Mouse (Mus musculus) G1E (cell line): ENCODE results near the gene Nfic.

ENCODE experiments used
- CTCF ChIP-seq: IDR thresholded peaks from 2 replicates; pipeline ENCODE4 v1.5.1; 2012; ENCODE audit warnings: low read depth, low read length, inconsistent platforms, mixed read lengths
- POLR2AphosphoS5 ChIP-seq: IDR thresholded peaks from 2 replicates; pipeline ENCODE4 v1.6.1; 2012; ENCODE audit warnings: low read depth, low read length, inconsistent platforms; ENCODE audit not compliant: insufficient replicate concordance

DNA sequence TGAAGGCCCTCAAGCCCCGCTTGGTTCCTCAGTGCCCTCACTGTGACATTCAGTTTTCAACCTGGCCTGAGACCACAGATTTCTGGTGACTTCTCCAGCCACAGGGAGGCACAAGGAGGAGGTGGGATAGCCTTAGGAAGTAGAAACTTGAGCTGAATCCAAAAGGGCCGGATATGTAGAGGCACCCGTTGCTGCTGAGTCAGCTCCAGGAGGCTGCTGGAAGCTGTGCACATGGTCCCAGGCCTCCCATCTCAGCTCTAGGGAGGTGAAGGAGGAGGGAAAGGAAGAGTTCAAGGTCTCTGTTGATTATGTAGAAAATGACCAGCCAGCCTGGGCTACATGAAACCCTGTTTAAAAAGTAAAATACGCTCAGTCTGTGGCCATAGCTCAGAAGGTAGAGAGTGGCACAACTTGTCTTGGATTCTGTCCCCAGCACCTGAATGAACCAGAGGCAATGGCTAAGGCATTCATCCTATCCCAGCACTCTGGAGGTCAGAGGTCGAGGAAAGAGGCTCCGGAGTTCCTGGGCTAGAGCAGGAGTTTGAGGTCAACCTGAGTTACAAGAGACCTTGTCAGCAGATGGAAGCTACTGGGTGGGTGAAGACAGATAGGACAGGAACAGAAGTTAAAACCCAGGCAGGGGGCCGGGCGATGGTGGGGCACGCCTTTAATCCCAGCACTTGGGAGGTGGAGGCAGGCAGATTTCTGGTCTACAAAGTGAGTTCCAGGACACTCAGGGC, 100.5 kb downstream of the Nfic start:
- TF ChIP-seq CTCF, result no peak
- TF ChIP-seq POLR2AphosphoS5, result no peak
